Mouse (Mus musculus): ENCODE data around the gene Slain2.
A peak's percentile ranks its signal among the peaks of the same experiment; 100 is the strongest.

Gene Slain2

GRCm38 (mm10) chr5:72913648-72914557, at the start of gene Slain2:
Slain2 (plus strand) TSS chr5:72914304.
- DNase-seq (ENCODE audit: low read depth, low spot score) = peak; percentile 97

DNA sequence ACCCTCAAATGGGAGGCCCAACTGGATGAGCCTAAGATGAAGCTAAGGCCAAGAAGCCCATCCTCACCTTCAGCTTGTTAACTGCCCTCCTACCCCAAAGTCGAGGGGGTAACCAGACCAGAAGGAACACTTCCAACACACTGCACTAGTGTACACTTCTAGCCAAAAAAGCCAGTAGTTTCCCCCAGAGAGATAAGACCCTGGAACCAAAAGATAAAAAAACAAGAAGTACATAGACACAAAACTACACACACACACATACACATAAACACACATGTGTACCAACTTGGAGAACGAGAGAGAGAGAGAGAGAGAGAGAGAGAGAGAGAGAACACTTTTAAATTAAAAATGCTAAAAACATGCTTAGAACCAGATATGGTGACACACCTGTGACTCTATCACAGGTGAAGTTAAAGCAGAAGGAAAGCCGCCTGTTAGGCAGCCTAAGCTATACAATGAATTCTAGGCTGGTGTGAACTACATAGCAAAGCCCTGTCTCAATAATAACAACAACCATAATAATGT, 49.4 kb upstream of the Slain2 start:
- DNase-seq (ENCODE audit: low read depth, low spot score) = no peak

DNA sequence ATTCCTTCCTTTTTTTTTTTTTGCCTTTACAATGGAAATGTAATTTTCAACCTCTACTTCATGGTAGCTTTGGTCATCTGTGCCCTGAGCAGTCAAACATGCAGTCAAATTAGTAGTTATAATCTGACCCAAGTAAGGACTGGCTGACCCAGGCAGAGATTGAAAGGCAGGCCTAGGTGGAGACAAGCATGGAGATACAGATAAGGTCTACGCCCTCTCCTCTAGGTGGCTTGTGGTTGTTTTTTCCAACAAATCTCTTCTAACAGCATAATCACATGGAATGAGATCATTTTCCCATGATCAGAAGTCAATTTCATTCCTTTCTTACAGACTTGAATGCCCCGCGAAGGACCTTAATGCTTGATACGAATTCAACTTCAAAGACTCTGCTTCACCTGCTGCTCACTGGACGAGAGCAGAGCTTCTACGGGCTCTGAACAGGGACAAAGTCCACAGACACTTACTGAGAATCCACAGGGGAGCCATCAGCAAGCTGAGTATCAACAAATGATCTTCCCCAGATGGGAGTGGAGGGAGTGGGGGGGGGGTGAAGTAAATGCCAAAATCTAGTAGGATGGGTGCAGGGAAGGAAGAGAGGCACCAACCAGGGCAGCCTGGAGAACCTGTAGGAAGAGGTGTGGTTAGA, 47.7 kb upstream of the Slain2 start:
- no peak for DNase-seq (ENCODE audit: low read depth, low spot score)

- DNase-seq (ENCODE audit: low read depth, low spot score) = no peak
Measured at GRCm38 (mm10) chr5:72867036-72867672, 47.0 kb upstream of the Slain2 start.

DNA sequence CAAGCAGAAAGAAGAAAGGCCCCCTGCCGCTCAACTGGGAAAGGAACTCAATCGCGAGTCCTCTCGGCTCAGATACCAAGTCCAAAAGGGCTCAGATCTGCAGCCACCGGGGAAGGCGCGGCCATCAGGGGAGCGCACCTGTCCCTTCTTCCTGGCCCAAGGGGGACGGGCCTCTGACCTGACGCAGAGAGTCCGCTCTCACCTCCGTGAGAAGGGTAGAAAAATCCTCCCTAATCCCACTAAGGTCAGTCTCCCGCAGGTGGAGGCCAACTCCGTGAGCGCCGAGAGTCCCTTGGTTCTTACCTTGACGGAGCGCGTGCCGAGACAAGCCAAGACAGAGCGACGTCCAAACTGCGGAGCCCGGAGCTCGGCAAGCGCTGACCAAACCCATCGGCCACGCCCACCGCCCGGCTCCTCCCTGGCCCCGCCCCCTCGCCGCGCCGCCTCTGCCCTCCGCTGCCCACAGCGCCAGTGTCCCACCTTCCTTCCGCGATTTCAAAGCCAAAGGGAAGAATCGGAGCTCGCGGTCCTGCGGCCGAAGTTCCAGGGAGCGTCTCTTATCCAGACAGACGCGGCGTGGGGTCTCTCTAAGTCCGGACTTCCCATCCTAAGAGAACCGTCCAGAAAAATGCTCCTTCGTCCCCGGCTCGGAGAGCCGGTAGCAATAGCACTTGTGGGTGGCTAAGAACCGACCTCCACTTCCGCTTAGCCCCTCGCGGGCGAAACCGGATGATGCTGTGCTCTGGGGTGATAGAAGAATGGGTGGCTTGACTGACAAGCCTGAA, 45.8 kb upstream of the Slain2 start, which contains the start of gene Tec:
Tec (minus strand) TSS at position 393 of the 785 bp plus-strand sequence.
- DNase-seq (ENCODE audit: low read depth, low spot score) = peak; percentile 64

GRCm38 (mm10) chr5:72869779-72870608, 44.1 kb upstream of the Slain2 start:
- DNase-seq (ENCODE audit: low read depth, low spot score) = no peak

- DNase-seq (ENCODE audit: low read depth, low spot score) = no peak
Measured at GRCm38 (mm10) chr5:72871114-72871513, 43.0 kb upstream of the Slain2 start.

- DNase-seq (ENCODE audit: low read depth, low spot score) = no peak
Measured at GRCm38 (mm10) chr5:72879736-72880135, 34.4 kb upstream of the Slain2 start.

DNA sequence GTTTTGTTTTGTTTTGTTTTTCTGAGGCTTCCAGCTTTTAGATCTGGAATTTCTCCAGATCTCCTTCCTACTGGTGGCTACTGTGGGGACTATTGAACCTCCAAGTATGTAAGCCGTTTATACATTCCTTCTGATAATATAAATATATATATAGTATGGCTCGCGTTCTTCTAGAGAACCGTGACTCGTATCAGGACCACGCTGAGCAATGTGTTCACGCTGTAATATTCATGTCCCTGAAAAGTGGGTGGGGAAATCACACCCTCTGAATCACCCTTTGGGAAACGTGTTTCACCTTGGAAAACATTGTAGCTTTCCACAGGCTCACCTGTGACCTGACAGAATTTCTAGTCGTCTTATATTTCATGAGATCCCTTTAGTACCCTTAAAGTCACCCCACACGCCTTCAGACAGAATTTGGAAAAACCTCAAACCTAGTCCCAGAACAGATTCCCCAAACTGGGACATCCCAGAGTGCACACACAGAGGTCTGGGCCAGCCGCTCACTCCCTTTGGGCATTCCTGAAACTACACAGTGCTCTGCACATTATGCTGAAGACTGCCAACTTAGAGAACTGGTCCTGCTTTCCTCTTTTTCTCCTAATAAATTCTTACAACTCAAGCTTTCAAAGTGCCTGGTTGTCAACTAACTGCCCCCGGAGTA, 32.2 kb upstream of the Slain2 start:
- DNase-seq (ENCODE audit: low read depth, low spot score) = no peak

- DNase-seq (ENCODE audit: low read depth, low spot score) = no peak
Measured at GRCm38 (mm10) chr5:72882412-72882765, 31.7 kb upstream of the Slain2 start.

DNA sequence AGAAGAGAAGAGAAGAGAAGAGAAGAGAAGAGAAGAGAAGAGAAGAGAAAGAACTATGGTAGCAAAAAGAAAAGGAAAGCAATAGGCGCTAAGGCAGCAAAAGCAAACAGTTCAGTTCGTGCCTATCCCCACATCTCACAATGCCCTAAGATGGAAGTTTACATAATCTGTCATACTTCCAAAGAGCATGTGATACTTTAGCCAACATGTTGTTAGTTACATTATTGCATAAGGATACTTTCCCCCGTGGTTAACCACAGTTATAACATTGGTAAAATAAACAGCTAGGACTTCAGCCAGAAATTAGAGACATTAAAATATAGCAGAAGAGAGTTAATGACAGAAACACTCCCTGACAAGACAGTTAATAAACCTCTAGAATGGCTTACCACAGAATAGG, 30.4 kb upstream of the Slain2 start:
- peak; percentile 60 for DNase-seq (ENCODE audit: low read depth, low spot score)

- peak; percentile 52 for DNase-seq (ENCODE audit: low read depth, low spot score)
Measured at GRCm38 (mm10) chr5:72886458-72887222, 27.5 kb upstream of the Slain2 start.

DNA sequence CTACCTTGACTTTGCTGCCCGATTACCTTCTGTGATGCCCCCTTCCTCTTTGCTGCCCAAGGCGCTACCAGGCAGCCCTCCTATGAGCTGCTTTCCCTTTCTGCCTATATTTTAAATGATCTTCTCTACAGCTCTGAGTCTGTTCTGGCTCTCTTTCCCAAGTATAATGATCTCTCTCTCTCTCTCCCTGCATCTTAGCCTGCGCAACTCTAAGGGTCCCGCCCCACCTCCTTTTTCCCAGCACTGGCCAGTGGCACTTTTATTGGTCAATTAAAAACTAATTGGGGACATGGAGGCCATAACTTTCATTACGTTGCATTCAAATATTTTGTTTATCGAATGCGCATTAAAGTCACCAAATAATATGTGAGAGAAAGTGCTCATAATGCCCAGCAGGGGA, 25.8 kb upstream of the Slain2 start:
- DNase-seq (ENCODE audit: low read depth, low spot score) = no peak

GRCm38 (mm10) chr5:72891534-72891933, 22.6 kb upstream of the Slain2 start:
- DNase-seq (ENCODE audit: low read depth, low spot score) = peak; percentile 76

DNA sequence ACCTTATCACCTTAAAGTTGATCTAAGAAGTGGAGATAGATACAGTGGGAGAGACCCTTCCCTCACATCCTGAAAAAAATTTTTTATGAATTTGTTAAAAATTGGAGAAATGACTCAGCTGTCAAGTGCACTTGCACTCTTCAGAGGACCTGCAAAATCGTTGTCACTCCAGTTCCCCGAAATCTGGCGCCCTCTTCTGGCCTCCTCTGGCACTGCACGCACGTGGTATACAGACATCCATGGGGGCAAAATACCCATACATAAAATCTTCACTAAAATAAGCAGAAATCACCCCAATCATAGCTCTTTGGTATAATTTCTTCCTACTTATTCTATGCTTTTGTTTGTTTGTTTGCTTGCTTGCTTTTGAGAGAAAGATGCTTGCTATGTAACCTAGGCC, 20.1 kb upstream of the Slain2 start:
- peak; percentile 34 for DNase-seq (ENCODE audit: low read depth, low spot score)

GRCm38 (mm10) chr5:72895261-72895660, 18.8 kb upstream of the Slain2 start:
- no peak for DNase-seq (ENCODE audit: low read depth, low spot score)

- DNase-seq (ENCODE audit: low read depth, low spot score) = no peak
Measured at GRCm38 (mm10) chr5:72896478-72897279, 17.4 kb upstream of the Slain2 start.

GRCm38 (mm10) chr5:72897998-72898397, 16.1 kb upstream of the Slain2 start:
- no peak for DNase-seq (ENCODE audit: low read depth, low spot score)

Data from 3T3-L1 (cell line).